Comparison of ENCODE assay signal across 9 mouse cellular contexts in the genomic region with DNA sequence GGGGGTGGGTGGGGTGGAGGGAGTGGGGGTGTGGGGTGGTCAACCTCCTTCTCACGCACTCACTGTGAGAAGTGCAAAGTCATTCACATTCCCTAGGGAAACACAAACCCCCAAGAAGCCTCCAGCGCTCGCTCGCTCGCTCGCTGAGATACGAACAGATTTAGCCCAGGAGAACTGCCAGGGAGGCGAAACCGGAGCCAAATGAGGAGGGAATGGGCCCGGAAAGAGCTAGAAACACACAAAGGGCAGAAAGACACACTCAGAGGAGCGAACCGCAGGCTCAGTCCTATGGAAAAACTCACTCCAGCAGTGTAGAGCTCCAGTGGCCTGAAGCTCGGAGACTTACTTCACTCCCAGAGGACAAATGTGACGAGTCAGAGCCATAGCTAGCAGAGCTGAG. TPM values are rescaled to one million over a fixed set of nuclear protein-coding genes. Genes with fewer than 3 reads are reported as not detected.
DNase-seq lines count a peak whose midpoint lies in the region; ATAC-seq and TF ChIP-seq lines count a peak whose summit lies in the region.
"Had no signal": no experiment of that assay in that cellular context is flagged by ENCODE, and none has a peak within 500 bp of the region (broad histone marks: within the 10 kb centered on the region; RNA-seq: fewer than 3 reads in every experiment).

No protein-coding gene starts in this region.

- peak; percentile 59; the same call in 1 of the 2 replicates for ATAC-seq in frontal cortex, adult (ENCODE audit: low TSS enrichment)
- no peak for ATAC-seq in liver, postnatal 0 days

- no peak overlapping the region for H3K27ac ChIP-seq in liver, postnatal 0 days (ENCODE audit: low read depth)
- H3K27ac ChIP-seq: liver, embryonic 14.5 days had no signal

- H3K4me2 ChIP-seq in liver, postnatal 0 days (ENCODE audit: low read depth, low read length): no peak overlapping the region

- H3K27me3 ChIP-seq in liver, postnatal 0 days (ENCODE audit: insufficient read depth, low read length): no peaks in the 10 kb centered on the region

- no peak for TF ChIP-seq CTCF in liver, postnatal 0 days (IDR thresholded peaks at IDR 0.05; ENCODE audit: low read depth)

- 61% methylated on average over 14 of the region's 14 CpGs for WGBS in liver, postnatal 0 days (ENCODE audit: insufficient replicate concordance)

- intact Hi-C loops in left cerebral cortex, postnatal 10 days (cut with DNase I): no loop called here

- no peaks in the 10 kb centered on the region for H3K36me3 ChIP-seq in liver, postnatal 0 days (replicated peaks; ENCODE audit: insufficient read depth, low read length)

- H3K4me1 ChIP-seq in liver, postnatal 0 days (ENCODE audit: insufficient read depth): no peaks in the 10 kb centered on the region

- TF ChIP-seq EP300 in liver, postnatal 0 days (IDR thresholded peaks at IDR 0.05; ENCODE audit: low read depth): no peak

- peak; percentile 46 for DNase-seq in layer of hippocampus, adult 11-12 months (ENCODE audit: low spot score)
- DNase-seq in layer of hippocampus, adult 9-11 months: no peak
- peak; percentile 65 to 66 for DNase-seq in cerebellum, adult 18-20 months
- DNase-seq in left cerebral cortex, postnatal 10 days (ENCODE audit: extremely low spot score in 1 of 2, low spot score in 2 of 2): peak; percentile 48 to 65
- no peak for DNase-seq in liver, postnatal 0 days
- DNase-seq in embryo, embryonic 10 days (ENCODE audit: low spot score): no peak
- DNase-seq in embryo, embryonic 10.5 days (ENCODE audit: low spot score): no peak

- no peak overlapping the region for H3K4me3 ChIP-seq in liver, postnatal 0 days (ENCODE audit: low read depth, low read length)

- H3K9ac ChIP-seq in liver, postnatal 0 days (replicated peaks): no peak overlapping the region
- H3K9ac ChIP-seq: liver, embryonic 14.5 days had no signal

- H3K9me3 ChIP-seq in liver, postnatal 0 days (ENCODE audit: low read length): 0 out of 2 replicates have a peak, but pooled peaks cover 7% of the 10 kb centered on the region

RNA-seq across cellular contexts. Expression of a gene that starts 15.4 kb away (rescaled TPM):
- 10 to 100 TPM; 33.1 to 33.8 TPM for total RNA-seq in left cerebral cortex, postnatal 10 days (2021)
- 0.04 and 0.08 TPM in 2 replicates for polyA plus RNA-seq in liver, postnatal 0 days (2015; fragmentation: Nextera tagmentation; extraction: Ambion mirVana)

Comparison
In these comparisons a context has a peak if more than half of its experiments do, and no peak if none do; other contexts are left out.
1. DNase-seq: peak in layer of hippocampus, adult 11-12 months (single experiment), cerebellum, adult 18-20 months (2 of 2) and left cerebral cortex, postnatal 10 days (2 of 2); none in layer of hippocampus, adult 9-11 months (single experiment), liver, postnatal 0 days (single experiment), embryo, embryonic 10 days (single experiment) and embryo, embryonic 10.5 days (single experiment).